Mouse (Mus musculus) stomach, postnatal 0 days (tissue): ENCODE results near the gene Tm4sf1.

Experiments
- CTCF ChIP-seq: IDR thresholded peaks from 2 replicates; pipeline ENCODE4 v1.5.1; 2016; ENCODE audit warnings: antibody characterized with exemption, low read depth, mild to moderate bottlenecking, moderate library complexity
- EP300 ChIP-seq: optimal IDR thresholded peaks from 2 replicates; pipeline ENCODE3; 2016; ENCODE audit warnings: antibody characterized with exemption

GRCm38 (mm10) chr3:57292826-57293225, 9.0 kb downstream of the Tm4sf1 start:
- TF ChIP-seq CTCF (peak; percentile 51), EP300 (no peak)
